Mouse (Mus musculus): ENCODE data around the gene Gtse1.

The Gtse1 gene

DNA sequence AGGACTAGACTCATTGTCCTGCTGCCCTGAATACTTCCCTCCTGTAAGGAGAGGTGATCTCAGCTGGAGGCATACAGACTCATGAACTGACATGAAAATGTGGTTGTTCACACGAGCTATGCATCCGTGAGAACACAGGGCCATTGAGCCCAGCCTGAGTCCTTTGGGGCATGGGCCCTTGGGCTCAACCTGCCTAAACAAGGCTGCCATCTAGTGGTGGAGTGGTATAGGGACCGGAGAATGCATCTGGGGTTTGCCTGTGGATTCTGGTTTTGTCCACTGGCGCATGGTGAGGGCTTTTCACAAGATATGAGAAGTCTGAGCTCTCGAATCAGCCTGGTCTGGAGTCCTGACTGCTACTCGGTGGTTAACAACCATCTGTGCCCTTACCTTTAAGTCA lies 8.2 kb downstream of the Gtse1 start:
- DNase-seq (ENCODE audit: low spot score) = peak; percentile 36

DNA sequence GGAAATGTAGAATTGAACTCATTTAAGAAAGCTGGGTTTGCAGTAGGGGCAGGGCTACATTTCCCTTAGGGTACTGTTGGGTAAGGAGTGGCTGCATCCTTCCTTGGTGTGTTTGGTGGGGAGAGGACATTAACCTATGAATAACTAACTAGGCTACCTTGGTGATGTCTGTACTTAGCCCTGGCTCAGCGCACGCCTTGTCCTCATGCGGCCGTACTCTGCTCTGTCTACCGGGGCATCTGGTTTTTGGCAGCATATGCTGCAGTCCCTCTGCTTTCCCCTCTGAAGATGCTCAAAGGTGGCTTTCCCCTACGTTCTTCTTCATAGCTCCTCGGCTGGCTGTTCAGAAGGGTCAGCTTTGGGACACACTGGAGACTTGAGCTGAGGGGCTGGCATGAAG lies 17.8 kb downstream of the Gtse1 start:
- no peak for DNase-seq (ENCODE audit: low spot score)

DNA sequence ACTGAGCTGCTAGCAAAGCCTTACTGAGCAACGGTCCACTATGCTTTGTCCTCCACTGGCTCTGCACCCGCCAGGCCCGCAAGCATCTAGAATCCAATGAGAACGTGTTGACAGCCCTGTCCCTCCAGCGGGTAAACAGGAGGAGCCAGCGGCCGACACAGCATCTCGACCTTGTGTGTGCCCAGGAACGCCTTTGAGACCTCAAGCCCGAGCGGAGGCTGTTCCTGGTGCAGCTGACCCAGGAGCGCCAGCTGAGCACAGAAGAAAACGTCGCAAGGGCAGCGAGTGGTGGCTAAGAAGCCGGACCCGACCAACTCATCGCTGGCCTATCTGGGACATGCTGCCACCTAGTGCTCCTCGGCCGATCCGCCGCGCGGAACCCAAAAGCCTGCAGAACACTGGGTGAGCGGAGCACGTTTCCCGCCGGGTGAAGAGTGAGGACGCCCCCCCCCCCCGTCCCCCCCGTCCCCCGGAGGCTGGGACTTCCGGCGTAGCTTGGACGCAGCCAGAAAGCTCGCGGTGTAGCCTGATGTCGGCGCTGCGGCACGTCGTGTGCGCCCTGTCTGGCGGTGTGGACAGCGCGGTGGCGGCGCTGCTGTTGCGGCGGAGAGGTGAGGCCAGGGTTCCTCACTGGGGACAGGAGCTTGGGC lies 19.4 kb downstream of the Gtse1 start, which contains the start of gene Trmu:
Gene Trmu, plus strand, starts transcription at position 465 of the 650 bp plus-strand sequence.
- DNase-seq (ENCODE audit: low spot score) = peak; percentile 69

DNA sequence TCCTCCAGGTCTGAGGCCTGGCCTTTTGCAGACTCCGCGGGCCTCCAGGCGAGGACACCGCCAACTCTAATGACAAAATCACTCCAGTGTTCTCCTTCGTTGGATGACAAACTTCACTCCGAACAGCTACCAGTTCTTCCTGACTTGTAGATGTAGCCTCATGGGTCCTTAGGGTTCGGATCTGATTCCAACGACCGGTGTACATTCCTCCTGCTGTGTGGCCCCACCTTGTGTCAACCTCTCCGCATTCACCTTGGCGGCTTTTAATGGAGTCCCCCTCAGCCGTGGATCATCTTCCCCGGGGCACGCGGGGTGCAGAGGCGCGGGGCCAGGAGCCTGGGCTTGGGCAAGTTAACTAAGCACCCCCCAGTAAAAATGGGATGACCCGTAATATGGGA lies 20.0 kb downstream of the Gtse1 start:
- no peak for DNase-seq (ENCODE audit: low spot score)

DNA sequence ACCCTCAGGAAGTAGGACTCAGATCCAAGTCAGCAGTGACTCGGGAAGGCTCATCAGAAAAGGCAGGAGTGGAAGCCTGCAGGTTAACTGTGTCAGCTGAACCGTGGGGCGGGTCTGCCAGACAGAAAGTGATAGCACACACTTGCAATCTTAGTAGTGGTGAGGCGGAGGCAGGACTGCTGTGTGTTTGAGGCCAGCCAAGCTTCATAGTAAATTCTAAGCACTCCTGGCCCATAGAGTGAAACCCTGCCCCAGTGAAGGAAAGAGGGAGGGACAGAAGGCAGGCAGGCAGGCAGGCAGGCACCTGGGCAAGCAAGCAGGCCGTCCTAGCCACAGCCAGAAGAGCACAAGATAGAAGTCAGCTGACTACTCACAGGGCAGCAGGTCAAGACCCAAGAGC lies 26.1 kb downstream of the Gtse1 start:
- DNase-seq (ENCODE audit: low spot score) = no peak

DNA sequence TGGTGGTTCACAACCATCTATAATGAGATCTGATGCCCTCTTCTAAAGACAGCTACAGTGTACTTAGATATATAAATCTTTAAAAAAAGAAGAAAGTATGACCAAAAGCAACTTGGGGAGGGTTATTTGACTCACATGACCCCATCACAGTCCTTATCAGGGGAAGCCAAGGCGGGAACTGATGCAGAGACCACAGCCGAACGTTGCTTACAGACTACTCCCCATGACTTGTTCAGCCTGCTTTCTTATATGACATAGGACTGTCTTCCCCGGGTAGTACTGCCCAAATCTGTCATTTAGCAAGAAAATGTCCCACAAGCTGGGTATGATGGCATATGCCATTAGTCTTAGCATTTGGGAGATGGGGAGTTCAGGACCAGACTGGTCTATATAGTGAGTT lies 29.7 kb downstream of the Gtse1 start:
- DNase-seq (ENCODE audit: low spot score) = no peak

DNA sequence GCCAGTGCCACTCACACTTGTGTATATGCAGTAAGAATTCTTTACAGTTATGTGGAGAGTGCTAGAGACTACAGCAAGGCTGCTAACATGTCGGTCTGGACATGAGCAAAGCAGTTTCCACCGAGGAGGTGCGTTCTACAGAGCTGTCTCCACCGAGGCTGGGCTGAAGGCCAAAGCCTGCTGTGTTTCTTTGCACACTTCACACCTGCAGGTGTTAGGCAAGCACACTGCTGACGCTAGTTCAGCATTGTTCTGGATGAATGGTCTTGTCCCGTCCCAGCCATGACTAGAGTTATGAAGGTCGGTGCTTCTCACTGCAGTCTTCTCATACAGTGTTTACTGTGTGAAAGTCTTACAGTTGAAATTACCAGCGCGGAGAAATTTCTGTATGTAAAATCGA lies 32.4 kb downstream of the Gtse1 start:
- DNase-seq (ENCODE audit: low spot score) = no peak

DNA sequence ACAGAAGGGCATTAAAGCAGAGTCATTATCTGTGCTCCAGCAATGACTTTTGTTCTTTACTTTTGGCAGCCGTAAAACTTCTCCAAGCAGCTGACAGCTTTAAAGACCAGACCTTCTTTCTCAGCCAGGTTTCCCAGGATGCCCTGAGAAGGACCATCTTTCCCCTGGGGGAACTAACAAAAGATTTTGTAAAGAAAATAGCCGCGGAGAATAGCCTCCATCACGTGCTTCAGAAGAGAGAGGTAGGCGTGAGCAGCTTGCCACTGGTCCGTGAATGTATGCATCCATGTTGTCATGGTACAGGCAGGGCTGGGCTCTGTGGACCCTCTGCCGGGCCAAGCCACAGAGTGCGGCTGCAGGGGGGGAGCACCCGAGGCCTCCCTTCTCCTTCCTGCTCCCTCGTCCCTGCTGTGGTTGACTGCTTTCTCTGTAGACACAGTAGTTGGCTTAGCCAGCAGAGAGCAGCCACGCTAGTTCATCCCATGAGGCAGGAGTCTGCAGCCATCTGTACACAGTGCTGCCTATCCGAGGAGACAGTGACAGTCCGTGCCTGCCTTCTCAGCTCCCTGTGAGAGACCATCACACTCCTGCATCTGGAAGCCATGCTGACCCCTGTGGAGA lies 33.1 kb downstream of the Gtse1 start:
- DNase-seq (ENCODE audit: low spot score) = no peak

DNA sequence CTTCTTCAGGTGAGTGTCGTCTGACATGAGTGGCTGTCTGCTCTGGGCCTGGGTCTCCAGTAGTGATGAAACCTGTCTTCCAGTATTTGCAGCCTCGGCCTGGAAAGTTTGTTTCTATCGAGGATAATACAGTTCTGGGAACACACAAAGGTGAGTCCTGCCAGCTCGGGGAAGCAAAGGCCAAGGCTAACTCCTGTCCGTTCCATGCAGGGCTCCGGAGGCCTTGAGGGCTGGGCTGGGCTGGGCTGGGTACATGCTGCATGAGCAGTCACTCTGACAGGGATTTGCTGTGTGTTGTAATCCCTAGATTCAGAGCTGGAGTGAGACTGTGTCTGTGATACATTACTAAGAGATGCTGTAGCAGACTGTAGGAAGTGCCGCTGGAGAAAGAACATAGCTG lies 34.3 kb downstream of the Gtse1 start:
- DNase-seq (ENCODE audit: low spot score) = no peak

DNA sequence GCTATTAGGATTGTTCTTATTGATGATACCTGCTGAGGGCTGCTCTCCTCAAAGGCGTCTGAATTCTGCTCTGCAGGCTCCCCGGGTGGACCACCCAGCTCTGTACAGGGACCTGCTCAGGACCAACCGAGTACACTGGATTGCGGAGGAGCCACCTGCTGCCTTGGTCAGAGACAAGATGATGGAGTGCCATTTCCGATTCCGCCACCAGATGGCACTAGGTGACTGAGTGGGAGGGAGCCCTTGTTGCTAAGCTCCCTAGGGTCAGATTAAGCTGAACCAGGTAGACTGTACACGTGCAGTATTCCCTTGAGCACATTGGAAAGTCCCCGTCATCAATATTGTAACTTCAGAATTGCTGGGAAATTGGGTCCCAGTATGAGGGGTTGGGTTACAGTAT lies 36.7 kb downstream of the Gtse1 start:
- DNase-seq (ENCODE audit: low spot score) = peak; percentile 71

DNA sequence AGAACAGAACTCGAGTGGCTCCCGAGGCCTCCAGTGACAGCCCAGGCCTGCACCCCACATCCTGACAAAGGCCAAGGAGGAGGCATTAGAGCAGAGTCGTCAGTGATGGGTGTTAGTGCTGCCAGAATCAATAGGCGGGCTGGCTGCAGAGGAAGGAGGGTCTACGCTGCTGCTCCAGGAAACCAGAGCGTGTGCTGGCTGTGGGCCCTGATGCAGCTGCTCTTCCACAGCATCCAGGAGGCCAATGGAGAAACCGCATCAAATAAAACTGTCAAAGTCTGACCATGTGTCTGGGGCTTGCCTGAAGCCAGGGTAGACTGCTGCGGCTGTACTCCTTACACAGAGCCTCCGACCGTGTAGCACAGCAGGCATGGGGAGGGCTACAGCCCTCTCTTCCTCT lies 37.6 kb downstream of the Gtse1 start:
- no peak for DNase-seq (ENCODE audit: low spot score)

DNA sequence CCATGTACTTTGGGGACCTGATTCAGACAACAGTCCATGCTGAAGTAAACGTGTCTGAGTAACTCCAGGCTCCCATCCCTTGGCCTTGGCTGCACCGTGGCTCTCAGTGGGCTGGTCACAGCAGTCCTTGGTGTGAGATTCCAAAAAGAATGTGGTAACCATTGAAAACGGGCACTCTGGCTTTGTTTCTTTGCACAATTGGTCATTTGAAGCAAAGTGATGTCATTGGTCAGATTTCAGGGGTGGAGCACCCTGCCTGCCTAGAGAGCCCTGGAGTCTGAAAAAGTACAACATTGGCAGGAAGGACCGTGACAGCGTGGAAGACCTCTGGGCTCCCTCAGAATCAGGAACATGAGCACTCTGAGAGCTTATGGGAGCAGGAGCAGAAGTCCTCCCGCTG lies 39.9 kb downstream of the Gtse1 start:
- no peak for DNase-seq (ENCODE audit: low spot score)

DNA sequence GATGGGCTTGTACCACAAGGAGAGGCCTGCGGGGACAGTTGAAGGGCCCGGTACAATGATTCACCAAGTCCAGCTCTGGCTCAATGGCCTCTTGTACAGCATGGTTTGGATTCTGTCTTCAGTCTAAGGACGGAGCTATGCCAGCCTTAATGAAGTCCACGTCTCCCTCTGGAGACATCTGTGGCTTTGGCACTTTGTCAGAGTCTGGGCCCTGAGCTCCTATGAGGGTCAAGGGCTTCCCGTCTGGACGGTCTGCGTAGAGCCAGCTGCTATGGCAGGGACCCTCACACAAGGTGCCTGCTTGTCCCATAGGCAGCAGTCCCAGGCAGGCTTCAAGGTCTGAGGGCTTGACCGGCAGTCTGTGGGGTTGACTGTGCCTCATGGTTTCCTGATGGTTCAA lies 40.8 kb downstream of the Gtse1 start:
- no peak for DNase-seq (ENCODE audit: low spot score)

DNA sequence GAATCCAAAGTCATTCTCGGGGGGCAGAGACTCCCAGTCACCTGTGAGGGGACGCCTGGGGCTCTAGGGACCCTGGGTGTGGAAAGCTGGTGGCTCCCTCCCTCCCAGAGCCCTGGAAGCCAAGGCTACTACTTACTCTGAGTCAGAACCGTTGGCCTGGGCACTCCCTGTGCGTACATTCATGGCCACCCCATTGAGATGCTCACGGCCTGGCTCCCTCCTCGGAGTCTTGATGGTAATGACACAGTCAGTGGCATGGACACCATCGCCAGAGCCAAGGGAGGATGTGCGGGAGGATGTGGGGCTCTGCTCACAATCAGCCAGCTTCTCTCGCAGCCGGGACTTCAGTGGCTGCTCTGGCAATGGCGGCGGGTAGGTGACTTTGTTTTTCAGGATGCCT lies 41.3 kb downstream of the Gtse1 start:
- no peak for DNase-seq (ENCODE audit: low spot score)

DNA sequence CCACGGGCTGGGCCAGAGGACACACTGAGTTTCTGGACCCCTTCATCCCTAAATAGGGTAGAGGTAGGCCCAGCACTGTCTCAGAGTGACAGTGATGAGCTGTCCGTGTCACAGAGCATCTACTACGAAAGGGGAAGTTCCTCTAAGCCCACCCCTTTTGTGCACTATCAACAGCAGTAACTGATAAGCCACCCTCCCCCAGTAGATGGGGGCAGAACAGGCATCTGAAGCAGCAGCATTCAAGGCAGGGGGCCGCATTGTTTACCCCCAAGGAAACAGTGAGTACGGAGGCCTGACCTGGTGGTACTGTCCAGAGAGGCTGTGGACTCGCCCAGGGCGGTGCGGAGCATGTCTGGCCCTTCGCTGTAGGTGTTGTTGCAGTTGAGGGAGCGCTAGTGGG lies 43.0 kb downstream of the Gtse1 start:
- DNase-seq (ENCODE audit: low spot score) = no peak

DNA sequence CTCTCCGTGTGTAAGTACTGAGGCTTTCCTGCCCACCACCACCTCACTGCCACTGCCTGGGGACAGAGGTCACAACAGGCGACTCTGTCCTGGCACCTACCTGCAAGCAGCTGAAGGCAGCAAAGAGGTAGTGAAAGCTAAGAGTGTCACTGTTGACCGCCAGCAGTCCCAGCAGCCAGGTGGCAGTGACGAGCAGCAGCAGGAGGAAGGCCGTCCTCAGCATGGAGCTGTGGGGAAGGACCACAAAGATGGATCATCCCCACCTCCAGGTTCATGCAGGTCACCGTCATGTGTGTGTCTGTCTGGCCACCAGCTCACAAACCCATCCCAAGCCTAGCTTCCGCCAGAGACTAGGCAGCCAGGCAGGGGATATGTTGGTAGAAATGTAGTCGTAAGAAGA lies 44.3 kb downstream of the Gtse1 start:
- no peak for DNase-seq (ENCODE audit: low spot score)

DNA sequence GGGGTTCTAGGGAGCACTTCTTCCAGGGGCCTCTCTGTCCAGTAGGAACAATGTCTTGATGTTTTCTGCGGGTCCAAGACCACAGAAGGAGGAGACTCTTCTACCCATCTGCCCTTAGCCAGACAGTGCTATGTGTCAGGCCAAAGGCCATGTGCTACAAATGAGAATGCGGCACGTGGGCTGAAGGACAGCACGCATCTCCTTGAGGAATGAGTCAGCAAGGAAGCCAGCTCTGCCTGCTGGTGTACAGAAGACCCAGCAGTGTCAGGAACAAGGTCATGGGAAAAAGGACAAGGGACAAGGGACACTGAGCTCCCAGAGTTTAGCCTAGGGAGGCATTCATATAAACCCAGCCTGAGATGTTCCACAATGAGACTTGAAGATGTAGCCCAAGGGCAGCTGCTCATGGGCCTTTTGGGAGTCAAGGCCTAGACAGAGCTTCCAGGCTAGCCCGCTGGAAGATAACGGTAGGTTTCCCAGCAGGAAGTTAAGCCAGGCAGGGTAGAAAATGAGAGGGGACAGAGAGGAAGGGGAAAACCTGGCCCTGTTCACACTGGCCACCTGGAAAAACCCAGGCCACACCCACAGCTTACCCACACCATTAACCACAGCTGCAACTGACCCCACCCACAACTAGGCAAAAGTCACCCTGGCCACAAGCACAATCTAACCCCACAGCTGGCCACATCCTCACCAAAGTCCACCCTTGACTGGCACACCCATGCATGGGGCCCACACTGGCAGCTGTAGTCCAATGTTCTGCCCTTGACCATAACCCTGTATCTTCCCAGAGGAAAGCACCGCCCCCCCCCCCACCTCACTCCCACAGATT lies 49.3 kb downstream of the Gtse1 start:
- DNase-seq (ENCODE audit: low spot score) = no peak

DNA sequence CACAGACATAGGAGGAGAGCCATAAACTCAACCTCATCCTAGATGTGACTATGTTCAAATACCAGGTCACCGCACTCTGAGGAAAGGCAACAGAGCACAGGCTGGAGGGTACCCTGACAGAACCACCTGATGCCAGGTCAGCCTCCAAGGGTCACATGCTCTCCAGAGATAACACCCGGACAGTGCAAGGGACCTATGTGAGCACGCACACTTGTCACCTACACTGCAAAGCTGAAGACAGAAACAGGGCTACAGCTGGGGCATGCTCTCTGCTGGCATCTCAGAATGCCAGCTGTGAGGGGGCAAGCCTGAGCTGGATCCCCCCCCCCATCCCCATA lies 49.9 kb downstream of the Gtse1 start:
- DNase-seq (ENCODE audit: low spot score) = no peak

DNA sequence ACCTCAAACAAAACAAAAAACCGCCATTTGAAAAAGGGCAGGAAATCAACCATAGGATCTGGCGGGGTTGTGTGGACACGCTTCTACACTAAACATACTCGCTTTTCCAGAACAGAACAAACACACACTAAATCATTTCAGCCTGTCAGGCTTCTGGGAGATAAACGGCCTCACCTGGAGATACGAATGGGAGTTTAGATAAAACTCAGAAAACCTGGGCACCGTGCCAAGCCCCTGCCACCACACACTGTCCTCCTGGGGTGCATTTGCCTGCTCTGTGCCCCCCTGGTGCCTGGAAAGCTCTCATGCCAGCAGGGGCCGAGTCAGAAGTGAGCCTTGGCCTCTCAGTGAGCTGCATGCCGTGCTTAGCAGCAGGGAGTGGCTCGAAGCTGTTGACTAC lies 50.4 kb downstream of the Gtse1 start:
- DNase-seq (ENCODE audit: low spot score) = no peak

DNA sequence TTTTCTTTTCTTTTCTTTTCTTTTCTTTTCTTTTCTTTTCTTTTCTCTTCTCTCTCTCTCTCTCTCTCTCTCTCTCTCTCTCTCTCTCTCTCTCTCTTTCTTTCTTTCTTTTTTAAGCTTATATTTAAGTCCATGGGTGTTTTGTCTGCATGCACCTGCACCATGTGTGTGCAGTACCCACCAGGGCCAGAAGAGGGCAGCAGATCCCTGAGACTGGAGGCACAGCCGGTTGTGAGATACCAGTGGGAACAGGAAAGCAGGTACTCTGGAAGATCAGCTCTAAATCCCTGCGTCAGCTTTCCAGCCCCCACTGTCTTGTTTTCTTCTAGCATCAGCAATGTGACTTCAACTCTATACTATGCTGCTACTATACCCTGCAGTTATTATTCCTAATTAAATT lies 54.1 kb downstream of the Gtse1 start:
- no peak for DNase-seq (ENCODE audit: low spot score)

DNA sequence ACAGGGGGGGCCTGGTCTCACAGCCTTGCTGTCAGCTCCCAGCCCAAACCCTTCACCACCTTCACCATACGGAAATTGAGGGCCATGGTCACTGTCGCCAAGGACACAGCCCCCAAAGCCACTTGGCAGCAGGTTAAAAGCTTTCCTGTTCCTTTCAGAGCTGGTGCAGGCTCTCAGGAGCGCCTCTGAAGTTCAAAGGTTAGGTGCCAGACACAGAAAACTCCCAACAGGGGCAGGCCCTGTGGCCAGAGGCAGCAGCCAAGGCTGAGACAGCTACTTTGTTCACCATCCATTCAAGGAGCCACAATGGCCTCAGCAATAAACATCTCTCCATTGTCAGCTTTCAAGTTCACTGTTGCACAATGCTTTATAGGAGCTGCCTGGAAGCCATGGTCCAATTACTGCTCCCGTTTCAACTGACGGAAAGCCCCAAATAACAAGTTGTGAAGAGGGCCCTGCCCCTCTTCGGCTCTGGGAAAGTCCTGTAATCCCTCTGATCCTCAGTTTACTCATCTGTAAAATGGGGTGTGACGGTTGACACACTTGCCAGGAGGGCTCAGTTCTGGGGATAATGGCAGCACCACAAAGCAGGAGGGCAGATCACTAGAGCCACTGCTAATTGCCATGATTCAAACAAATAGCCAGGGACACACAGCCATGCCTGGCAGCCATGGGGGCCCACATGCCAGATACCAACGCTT lies 59.8 kb downstream of the Gtse1 start:
- no peak for DNase-seq (ENCODE audit: low spot score)

DNA sequence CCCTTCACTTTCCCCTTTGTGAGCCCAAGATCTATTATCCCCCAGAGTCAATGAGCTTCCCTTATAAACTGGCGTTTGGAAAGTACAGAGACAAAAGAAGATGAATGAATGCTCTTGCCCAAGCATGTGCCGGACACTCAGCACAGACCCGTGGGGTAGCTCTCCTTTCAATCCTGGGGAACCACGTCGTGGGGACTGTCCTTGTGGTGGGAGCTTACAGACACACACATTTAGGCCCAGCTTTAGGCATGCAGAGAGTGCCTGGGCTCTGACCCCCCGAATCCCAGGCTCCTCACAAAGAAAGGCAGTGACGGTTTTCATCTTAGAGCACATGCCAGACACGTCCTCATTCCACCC lies 60.3 kb downstream of the Gtse1 start:
- no peak for DNase-seq (ENCODE audit: low spot score)

DNA sequence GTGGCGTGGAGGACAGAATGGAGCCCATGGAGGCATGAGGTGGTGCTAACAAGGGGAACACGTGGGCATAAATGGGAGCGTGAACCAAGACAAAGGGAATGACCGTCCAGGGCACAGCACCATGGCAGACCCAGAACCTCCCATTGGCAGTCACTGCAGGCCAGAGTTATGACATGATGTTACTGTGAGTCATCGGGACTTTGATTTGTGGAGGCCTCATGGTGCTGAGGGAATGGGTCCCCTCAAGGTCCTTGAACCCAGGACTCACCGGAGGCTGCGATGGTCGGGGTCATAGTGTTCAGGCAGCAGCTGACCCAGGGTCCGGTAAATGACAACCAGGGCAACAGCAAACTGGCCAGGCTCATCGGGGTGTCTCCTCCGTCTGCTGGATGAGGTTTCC lies 62.3 kb downstream of the Gtse1 start:
- DNase-seq (ENCODE audit: low spot score) = no peak

Data from ovary, postnatal 10 days (tissue).